Mouse (Mus musculus): ENCODE measurements at regions not wholly inside any gene's neighbourhood (a gene's known extent, or its start where the extent isn't known, plus 50 kb on each side); places are given as distances from the start of the nearest gene placed in this dataset.

DNA sequence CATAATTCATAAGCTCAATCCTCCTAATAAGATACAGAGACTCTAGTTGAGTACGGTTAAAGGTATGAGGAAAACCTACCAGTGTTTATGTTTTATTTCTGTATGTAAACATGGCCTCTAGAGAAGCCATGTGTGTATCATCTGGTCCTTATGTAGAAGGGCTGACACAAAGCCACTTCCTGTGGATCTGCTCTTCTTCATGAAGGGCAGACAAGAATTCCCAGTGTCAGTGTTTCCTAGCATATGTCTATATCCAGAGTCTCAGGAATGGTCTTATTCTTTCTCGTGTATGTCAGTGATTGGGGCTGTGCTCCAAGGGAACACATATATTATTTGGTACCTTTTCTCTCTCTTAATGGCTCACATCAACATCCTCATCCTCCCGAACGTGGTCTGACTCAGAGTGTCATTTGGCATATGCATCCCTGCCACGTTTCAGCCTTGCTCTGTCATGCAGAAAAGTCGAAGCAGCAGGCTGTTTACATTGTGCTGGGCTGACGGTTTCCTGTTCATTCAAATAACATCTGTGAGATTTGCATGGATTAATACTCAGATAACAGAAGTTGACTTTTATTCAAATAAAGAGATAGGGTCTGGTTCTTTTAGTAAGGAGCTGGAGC, 59.3 kb upstream of the Cwc22 start:
- DNase-seq, result no peak

DNA sequence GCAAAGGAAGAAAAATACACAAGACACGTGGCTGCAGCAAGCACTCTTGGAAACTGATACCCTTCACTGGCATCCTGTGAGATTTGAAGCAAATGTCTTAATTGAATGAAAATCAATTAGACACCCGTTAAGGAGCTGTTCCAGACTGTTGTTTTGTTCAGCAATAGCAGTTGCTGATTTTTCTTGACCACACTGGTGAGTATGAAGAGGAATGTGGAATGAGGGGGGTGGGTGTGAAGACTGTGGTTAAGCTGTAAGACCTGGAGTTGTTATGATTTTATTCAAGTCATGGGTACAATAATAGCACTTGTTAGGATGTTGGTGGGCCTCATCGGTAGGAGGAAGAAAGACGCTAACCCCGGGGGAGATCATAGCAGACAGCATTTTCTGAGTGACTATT, 58.3 kb upstream of the Cwc22 start:
- DNase-seq, result no peak
